Mouse (Mus musculus): Measurements from ENCODE around the gene Lmf1. TPM values are rescaled to one million over a fixed set of nuclear protein-coding genes. Genes with fewer than 3 reads are reported as not detected.

The Lmf1 gene
- polyA plus RNA-seq, 1 experiment from 2014 or later: 36.3 TPM

- no peaks in the 10 kb centered on the region for H3K36me3 ChIP-seq (ENCODE audit: control insufficient read depth, insufficient read depth, low read length)
- WGBS: 85% methylated on average over 11 of the region's 11 CpGs
- no peak for ATAC-seq (ENCODE audit: insufficient number of reproducible peaks, insufficient read depth, low FRiP score, low read depth)
Measured at GRCm38 (mm10) chr17:25551313-25551712, 27.6 kb upstream of the Lmf1 start.

GRCm38 (mm10) chr17:25555159-25555558 is 23.7 kb upstream of the Lmf1 start:
- Histone ChIP-seq H3K27me3 (ENCODE audit: control insufficient read depth, insufficient read depth, low read length) (no peaks in the 10 kb centered on the region), H3K9ac (ENCODE audit: low read length) (no peak overlapping the region), H3K27ac (replicated peaks in 1 of 2; ENCODE audit: control insufficient read depth in 1 of 2, insufficient read depth in 1 of 2, low read depth in 2 of 2, low read length in 2 of 2) (0 out of 4 replicates have a peak overlapping the region, but pooled peaks of 1 of the 2 experiments have one; percentile 24), H3K4me3 (ENCODE audit: control insufficient read depth in 1 of 2, insufficient read depth in 1 of 2, low read depth in 1 of 2, low read length in 2 of 2) (no peak overlapping the region), H3K9me3 (ENCODE audit: control insufficient read depth, low read length) (no peaks in the 10 kb centered on the region), H3K4me1 (ENCODE audit: control insufficient read depth in 2 of 2, insufficient read depth in 2 of 2, low read length in 2 of 2) (peaks cover 19 to 22% of the 10 kb centered on the region in 2 experiments), H3K4me2 (ENCODE audit: low read length) (no peak overlapping the region), H3K36me3 (ENCODE audit: control insufficient read depth, insufficient read depth, low read length) (no peaks in the 10 kb centered on the region)
- no peak for ATAC-seq (ENCODE audit: insufficient number of reproducible peaks, insufficient read depth, low FRiP score, low read depth)
- WGBS: 47% methylated on average over 3 of the region's 3 CpGs

More at GRCm38 (mm10) chr17:25551313-25551712, 27.6 kb upstream of the Lmf1 start:
- H3K9ac ChIP-seq (ENCODE audit: low read length): no peak overlapping the region
- no peaks in the 10 kb centered on the region for H3K27me3 ChIP-seq (ENCODE audit: control insufficient read depth, insufficient read depth, low read length)
- no peaks in the 10 kb centered on the region for H3K9me3 ChIP-seq (ENCODE audit: control insufficient read depth, low read length)
- no peak overlapping the region for H3K4me2 ChIP-seq (ENCODE audit: low read length)
- H3K4me3 ChIP-seq (ENCODE audit: control insufficient read depth in 1 of 2, insufficient read depth in 1 of 2, low read depth in 1 of 2, low read length in 2 of 2): no peak overlapping the region
- peaks cover 13 to 14% of the 10 kb centered on the region in 2 experiments for H3K4me1 ChIP-seq (ENCODE audit: control insufficient read depth in 2 of 2, insufficient read depth in 2 of 2, low read length in 2 of 2)
- no peak overlapping the region for H3K27ac ChIP-seq (replicated peaks in 1 of 2; ENCODE audit: control insufficient read depth in 1 of 2, insufficient read depth in 1 of 2, low read depth in 2 of 2, low read length in 2 of 2)

GRCm38 (mm10) chr17:25555666-25556629 is 22.9 kb upstream of the Lmf1 start:
- 10% methylated on average over 29 of the region's 29 CpGs for WGBS
- Histone ChIP-seq H3K4me3 (ENCODE audit: control insufficient read depth in 1 of 2, insufficient read depth in 1 of 2, low read depth in 1 of 2, low read length in 2 of 2) (peak overlapping the region; percentile 33), H3K9me3 (ENCODE audit: control insufficient read depth, low read length) (no peaks in the 10 kb centered on the region), H3K27me3 (ENCODE audit: control insufficient read depth, insufficient read depth, low read length) (no peaks in the 10 kb centered on the region), H3K27ac (replicated peaks in 1 of 2; ENCODE audit: control insufficient read depth in 1 of 2, insufficient read depth in 1 of 2, low read depth in 2 of 2, low read length in 2 of 2) (peak overlapping the region in 1 of 2 experiments; percentile 26; a peak in 1 of 4 replicates), H3K4me1 (ENCODE audit: control insufficient read depth in 2 of 2, insufficient read depth in 2 of 2, low read length in 2 of 2) (peaks cover 26 to 28% of the 10 kb centered on the region in 2 experiments), H3K4me2 (ENCODE audit: low read length) (peak overlapping the region; percentile 74), H3K36me3 (ENCODE audit: control insufficient read depth, insufficient read depth, low read length) (no peaks in the 10 kb centered on the region), H3K9ac (ENCODE audit: low read length) (peak overlapping the region; percentile 65)
- no peak for ATAC-seq (ENCODE audit: insufficient number of reproducible peaks, insufficient read depth, low FRiP score, low read depth)

GRCm38 (mm10) chr17:25556630-25557354 is 22.1 kb upstream of the Lmf1 start:
- peak overlapping the region in 1 of 2 experiments; percentile 26; a peak in 1 of 4 replicates for H3K27ac ChIP-seq (replicated peaks in 1 of 2; ENCODE audit: control insufficient read depth in 1 of 2, insufficient read depth in 1 of 2, low read depth in 2 of 2, low read length in 2 of 2)
- WGBS: 13% methylated on average over 21 of the region's 21 CpGs
- H3K9ac ChIP-seq (ENCODE audit: low read length): peak overlapping the region; percentile 65
- H3K9me3 ChIP-seq (ENCODE audit: control insufficient read depth, low read length): no peaks in the 10 kb centered on the region
- no peaks in the 10 kb centered on the region for H3K36me3 ChIP-seq (ENCODE audit: control insufficient read depth, insufficient read depth, low read length)
- peak overlapping the region; percentile 74 for H3K4me2 ChIP-seq (ENCODE audit: low read length)
- peak overlapping the region; percentile 33 for H3K4me3 ChIP-seq (ENCODE audit: control insufficient read depth in 1 of 2, insufficient read depth in 1 of 2, low read depth in 1 of 2, low read length in 2 of 2)
- no peak for ATAC-seq (ENCODE audit: insufficient number of reproducible peaks, insufficient read depth, low FRiP score, low read depth)
- H3K27me3 ChIP-seq (ENCODE audit: control insufficient read depth, insufficient read depth, low read length): no peaks in the 10 kb centered on the region
- peaks cover 32 to 33% of the 10 kb centered on the region in 2 experiments for H3K4me1 ChIP-seq (ENCODE audit: control insufficient read depth in 2 of 2, insufficient read depth in 2 of 2, low read length in 2 of 2)

GRCm38 (mm10) chr17:25559634-25560033 is 19.3 kb upstream of the Lmf1 start:
- Histone ChIP-seq H3K9me3 (ENCODE audit: control insufficient read depth, low read length) (no peaks in the 10 kb centered on the region), H3K27me3 (ENCODE audit: control insufficient read depth, insufficient read depth, low read length) (no peaks in the 10 kb centered on the region), H3K4me2 (ENCODE audit: low read length) (no peak overlapping the region), H3K4me1 (ENCODE audit: control insufficient read depth in 2 of 2, insufficient read depth in 2 of 2, low read length in 2 of 2) (peaks cover 37 to 38% of the 10 kb centered on the region in 2 experiments), H3K9ac (ENCODE audit: low read length) (no peak overlapping the region), H3K27ac (replicated peaks in 1 of 2; ENCODE audit: control insufficient read depth in 1 of 2, insufficient read depth in 1 of 2, low read depth in 2 of 2, low read length in 2 of 2) (no peak overlapping the region), H3K36me3 (ENCODE audit: control insufficient read depth, insufficient read depth, low read length) (no peaks in the 10 kb centered on the region), H3K4me3 (ENCODE audit: control insufficient read depth in 1 of 2, insufficient read depth in 1 of 2, low read depth in 1 of 2, low read length in 2 of 2) (no peak overlapping the region)
- 63% methylated on average over 4 of the region's 4 CpGs for WGBS
- no peak for ATAC-seq (ENCODE audit: insufficient number of reproducible peaks, insufficient read depth, low FRiP score, low read depth)

GRCm38 (mm10) chr17:25560554-25561222 is 18.2 kb upstream of the Lmf1 start:
- 20% methylated on average over 5 of the region's 5 CpGs for WGBS
- Histone ChIP-seq H3K36me3 (ENCODE audit: control insufficient read depth, insufficient read depth, low read length) (no peaks in the 10 kb centered on the region), H3K9me3 (ENCODE audit: control insufficient read depth, low read length) (no peaks in the 10 kb centered on the region), H3K4me2 (ENCODE audit: low read length) (no peak overlapping the region), H3K4me1 (ENCODE audit: control insufficient read depth in 2 of 2, insufficient read depth in 2 of 2, low read length in 2 of 2) (peaks cover 37 to 39% of the 10 kb centered on the region in 2 experiments), H3K27ac (replicated peaks in 1 of 2; ENCODE audit: control insufficient read depth in 1 of 2, insufficient read depth in 1 of 2, low read depth in 2 of 2, low read length in 2 of 2) (peak overlapping the region; percentile 31 to 45), H3K4me3 (ENCODE audit: control insufficient read depth in 1 of 2, insufficient read depth in 1 of 2, low read depth in 1 of 2, low read length in 2 of 2) (no peak overlapping the region), H3K9ac (ENCODE audit: low read length) (peak overlapping the region; percentile 52), H3K27me3 (ENCODE audit: control insufficient read depth, insufficient read depth, low read length) (no peaks in the 10 kb centered on the region)
- no peak for ATAC-seq (ENCODE audit: insufficient number of reproducible peaks, insufficient read depth, low FRiP score, low read depth)
